Mouse (Mus musculus) stomach, postnatal 0 days (tissue): ENCODE data around the gene Slit1. TPM values are rescaled to one million over a fixed set of nuclear protein-coding genes. Genes with fewer than 3 reads are reported as not detected.

Source experiments
- ATAC-seq: fragments of 200-750 bp; cut with Nextera tagmentation; 2 replicates; pipeline ENCODE4 v1.8.0; 2017; ENCODE audit not compliant: low FRiP score, low TSS enrichment
- DNase-seq: peaks from one replicate; pipeline ENCODE4 v3.0.0-alpha.2; 2016; ENCODE audit warnings: low spot score
- H3K27ac ChIP-seq: fragments of 300-500 bp; sonication (generic); replicated peaks from 2 replicates; pipeline ENCODE4 v1.5.1; 2014; ENCODE audit warnings: mild to moderate bottlenecking, control low read depth
- H3K27me3 ChIP-seq: fragments of 300-500 bp; sonication (generic); 2 replicates; pipeline ENCODE4 v1.6.1; 2014; ENCODE audit warnings: low read length; ENCODE audit not compliant: control insufficient read depth, insufficient read depth
- H3K36me3 ChIP-seq: fragments of 300-500 bp; sonication (generic); 2 replicates; pipeline ENCODE4 v1.6.1; 2014; ENCODE audit warnings: low read length, mixed read lengths; ENCODE audit not compliant: control insufficient read depth, insufficient read depth
- H3K4me1 ChIP-seq: fragments of 300-500 bp; sonication (generic); replicated peaks from 2 replicates; pipeline ENCODE4 v1.6.1; 2014; ENCODE audit warnings: antibody characterized with exemption; ENCODE audit not compliant: control insufficient read depth, insufficient read depth
- H3K4me2 ChIP-seq: fragments of 300-500 bp; sonication (generic); replicated peaks from 2 replicates; pipeline ENCODE4 v1.6.1; 2014; ENCODE audit warnings: low read depth, mild to moderate bottlenecking, control low read depth, moderate library complexity
- H3K4me3 ChIP-seq: fragments of 300-500 bp; sonication (generic); 2 replicates; pipeline ENCODE4 v1.5.1; 2014; ENCODE audit warnings: low read depth, low read length, control low read depth
- H3K9ac ChIP-seq: fragments of 300-500 bp; sonication (generic); 2 replicates; pipeline ENCODE4 v1.6.1; 2014; ENCODE audit warnings: mild to moderate bottlenecking, low read length, control low read depth, mixed read lengths
- H3K9me3 ChIP-seq: fragments of 300-500 bp; sonication (generic); 2 replicates; pipeline ENCODE4 v1.6.1; 2016; ENCODE audit warnings: low read length; ENCODE audit not compliant: control insufficient read depth
- CTCF ChIP-seq: IDR thresholded peaks from 2 replicates; pipeline ENCODE4 v1.5.1; 2016; ENCODE audit warnings: antibody characterized with exemption, low read depth, mild to moderate bottlenecking, moderate library complexity
- EP300 ChIP-seq: optimal IDR thresholded peaks from 2 replicates; pipeline ENCODE3; 2016; ENCODE audit warnings: antibody characterized with exemption
- WGBS: fragments of 180-500 bp; shearing (Covaris S2); extraction: QIAGEN DNeasy Blood & Tissue Kit; methylation state at CpG from one replicate; pipeline ENCODE4 v1.1.7; 2014; 5-methylcytosine and 5-hydroxymethylcytosine counted together
- polyA plus RNA-seq: library from polyadenylated mRNA; unstranded; fragments of >200 nt; fragmentation: Nextera tagmentation; extraction: Ambion mirVana; gene quantifications from 2 replicates; pipeline ENCODE4 v1.2.1, GENCODE M21; 2015

The Slit1 gene
- polyA plus RNA-seq, 1 experiment from 2014 or later = 0.28 TPM

GRCm38 (mm10) chr19:41587431-41588222, 155.8 kb downstream of the Slit1 start:
- WGBS = 89% methylated on average over 20 of the region's 20 CpGs

GRCm38 (mm10) chr19:41586752-41587151, 156.7 kb downstream of the Slit1 start:
- H3K9ac ChIP-seq = no peak overlapping the region
- TF ChIP-seq CTCF (no peak), EP300 (no peak)
- WGBS = 81% methylated on average over 10 of the region's 10 CpGs
- H3K4me1 ChIP-seq = no peaks in the 10 kb centered on the region
- no peak overlapping the region for H3K4me2 ChIP-seq
- no peak for DNase-seq
- H3K4me3 ChIP-seq = no peak overlapping the region
- no peak overlapping the region for H3K27ac ChIP-seq
- H3K27me3 ChIP-seq = no peaks in the 10 kb centered on the region
- ATAC-seq = no peak
- H3K36me3 ChIP-seq = peaks cover 16% of the 10 kb centered on the region
- no peaks in the 10 kb centered on the region for H3K9me3 ChIP-seq

More at GRCm38 (mm10) chr19:41587431-41588222, 155.8 kb downstream of the Slit1 start:
- TF ChIP-seq CTCF (no peak), EP300 (no peak)
- Histone ChIP-seq H3K9ac (no peak overlapping the region), H3K27ac (no peak overlapping the region), H3K4me3 (no peak overlapping the region), H3K4me1 (no peaks in the 10 kb centered on the region), H3K36me3 (peaks cover 8% of the 10 kb centered on the region), H3K4me2 (no peak overlapping the region), H3K9me3 (no peaks in the 10 kb centered on the region), H3K27me3 (no peaks in the 10 kb centered on the region)
- ATAC-seq = no peak
- peak; percentile 10 for DNase-seq

GRCm38 (mm10) chr19:41582918-41583514, 160.4 kb downstream of the Slit1 start:
- no peak for ATAC-seq
- DNase-seq = no peak
- Histone ChIP-seq H3K27me3 (no peaks in the 10 kb centered on the region), H3K4me1 (no peaks in the 10 kb centered on the region), H3K9me3 (no peaks in the 10 kb centered on the region), H3K36me3 (peaks cover 16% of the 10 kb centered on the region), H3K9ac (no peak overlapping the region), H3K4me2 (no peak overlapping the region), H3K4me3 (no peak overlapping the region), H3K27ac (no peak overlapping the region)
- WGBS = 96% methylated on average over 5 of the region's 5 CpGs
- no peak for TF ChIP-seq CTCF
- no peak for TF ChIP-seq EP300

DNA sequence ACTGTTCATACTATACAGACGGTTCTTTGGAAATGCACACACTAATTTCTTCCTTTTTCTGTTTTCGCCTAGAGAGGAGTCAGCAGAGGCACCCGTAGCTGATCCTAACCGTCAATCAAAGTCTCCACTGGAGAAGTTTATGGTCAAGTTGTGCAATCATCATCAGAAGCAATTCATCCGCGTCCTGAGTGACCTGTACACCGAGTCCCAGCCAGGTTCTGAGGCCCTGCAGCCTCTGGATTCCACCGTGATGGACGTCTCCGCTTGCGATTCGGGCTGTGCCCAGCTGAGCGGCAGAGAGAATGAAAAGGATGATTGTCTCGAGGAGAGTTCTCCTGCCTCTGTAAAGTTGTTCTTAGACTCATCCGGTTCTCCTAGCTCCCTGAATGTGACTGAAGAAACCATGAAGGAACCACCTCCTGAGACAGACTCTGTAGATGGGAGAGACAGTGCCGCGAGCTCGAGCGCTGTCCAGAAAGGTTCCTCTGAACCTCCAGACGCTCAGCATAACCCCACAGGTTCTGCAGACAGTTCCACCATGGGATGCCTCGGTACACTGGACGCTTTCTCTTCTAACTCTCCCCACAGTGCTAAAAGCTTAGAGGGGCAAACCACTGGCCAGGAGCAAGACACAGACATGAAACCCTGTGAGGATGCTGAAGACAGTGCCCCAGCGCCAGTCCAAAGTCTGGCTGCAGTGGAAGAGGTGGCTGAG, 161.6 kb downstream of the Slit1 start, which contains the start of gene Gm340:
Gm340 (plus strand) TSS at position 665 of the 715 bp plus-strand sequence.
- no peak within 1 kb of the TSS for H3K4me2 ChIP-seq
- WGBS = 92% methylated on average over 23 of the region's 23 CpGs
- H3K4me1 ChIP-seq = no peaks in the 10 kb centered on the region
- no peak within 1 kb of the TSS for H3K9ac ChIP-seq
- no peak within 1 kb of the TSS for H3K4me3 ChIP-seq
- DNase-seq (no peak), ATAC-seq (no peak)
- no peak within 1 kb of the TSS for H3K27ac ChIP-seq
- H3K27me3 ChIP-seq = no peaks in the 10 kb centered on the region
- no peaks in the 10 kb centered on the region for H3K9me3 ChIP-seq
- TF ChIP-seq CTCF (no peak), EP300 (no peak)
- H3K36me3 ChIP-seq = peaks cover 16% of the 10 kb centered on the region

DNA sequence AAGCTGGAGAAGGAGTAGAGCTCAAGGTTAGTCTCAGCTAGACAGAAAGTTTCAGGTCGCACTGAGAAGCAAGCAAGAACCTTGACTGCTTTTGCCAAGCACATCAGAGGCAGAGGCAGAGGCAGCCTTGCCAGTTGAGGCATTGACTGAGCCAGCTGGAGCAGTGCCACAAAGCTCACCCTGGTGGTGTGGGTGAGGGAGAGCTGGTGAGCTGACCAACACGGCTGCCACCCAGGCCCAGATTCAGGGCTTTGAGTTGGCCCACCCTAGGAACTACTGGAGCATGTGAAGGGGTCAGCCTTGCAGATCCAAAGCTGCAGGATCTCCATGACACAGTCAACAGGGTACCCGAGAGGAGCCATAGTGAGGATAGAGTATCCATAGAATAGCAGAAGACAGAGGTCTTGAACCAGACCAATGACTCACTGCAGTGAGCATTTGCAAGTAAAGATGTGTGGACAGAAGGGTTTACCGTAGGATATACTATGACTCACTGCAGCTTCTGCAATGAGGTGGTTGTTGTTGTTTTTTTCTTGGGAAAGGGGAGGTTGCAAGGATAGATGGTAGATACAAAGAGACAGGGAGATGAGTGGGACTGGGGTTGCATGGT, 164.0 kb downstream of the Slit1 start:
- Histone ChIP-seq H3K9ac (no peak overlapping the region), H3K4me2 (no peak overlapping the region), H3K4me3 (no peak overlapping the region), H3K9me3 (no peaks in the 10 kb centered on the region), H3K36me3 (peaks cover 16% of the 10 kb centered on the region), H3K27me3 (no peaks in the 10 kb centered on the region), H3K4me1 (no peaks in the 10 kb centered on the region), H3K27ac (no peak overlapping the region)
- TF ChIP-seq EP300 (no peak), CTCF (no peak)
- peak; percentile 13; the same call in 1 of the 2 replicates for ATAC-seq
- WGBS = 77% methylated on average over 4 of the region's 4 CpGs
- no peak for DNase-seq
